Mouse (Mus musculus) myocyte (in vitro differentiated cells): ENCODE data around the gene Eipr1.

Source experiments
- E2F4 ChIP-seq: IDR thresholded peaks from one replicate; pipeline ENCODE4 v1.6.1; 2011; ENCODE audit warnings: mild to moderate bottlenecking, control low read depth, moderate library complexity; ENCODE audit not compliant: insufficient read depth
- MAX ChIP-seq: IDR thresholded peaks from one replicate; pipeline ENCODE4 v1.6.1; 2011; ENCODE audit warnings: low read depth, mild to moderate bottlenecking, control low read depth
- MYOD1 ChIP-seq, 3 experiments: IDR thresholded peaks; one replicate each; pipeline ENCODE4 v1.6.1; 2011; ENCODE audit warnings: control low read depth in 2 of 3, low read depth in 2 of 3, mild to moderate bottlenecking in 2 of 3, moderate library complexity in 1 of 3; ENCODE audit not compliant: insufficient read length in 2 of 3, control insufficient read depth in 1 of 3
- POLR2A ChIP-seq: IDR thresholded peaks from one replicate; pipeline ENCODE4 v1.6.1; 2011; ENCODE audit warnings: low read depth, mild to moderate bottlenecking, control low read depth, moderate library complexity; ENCODE audit not compliant: insufficient read length
- USF1 ChIP-seq: IDR thresholded peaks from one replicate; pipeline ENCODE4 v1.6.1; 2011; ENCODE audit warnings: low read depth, mild to moderate bottlenecking, control low read depth, moderate library complexity

- TF ChIP-seq E2F4 (no peak), USF1 (no peak), POLR2A (no peak), MYOD1 (IDR thresholded peaks at IDR 0.05; ENCODE audit: control insufficient read depth in 1 of 3, insufficient read length in 2 of 3, low read depth in 2 of 3) (no peak), MAX (no peak)
Observed at GRCm38 (mm10) chr12:28868794-28869193, 117.2 kb downstream of the Eipr1 start.
